Mouse (Mus musculus): ENCODE data around the gene Naa16.

Naa16 gene

GRCm38 (mm10) chr14:79327033-79327432, 63.5 kb downstream of the Naa16 start:
- DNase-seq = peak; percentile 51

- no peak for DNase-seq
Measured at GRCm38 (mm10) chr14:79324112-79324840, 66.3 kb downstream of the Naa16 start.

GRCm38 (mm10) chr14:79321881-79322280, 68.7 kb downstream of the Naa16 start:
- DNase-seq = no peak

GRCm38 (mm10) chr14:79321152-79321551, 69.4 kb downstream of the Naa16 start:
- DNase-seq = peak; percentile 33

GRCm38 (mm10) chr14:79317602-79318001, 73.0 kb downstream of the Naa16 start:
- DNase-seq = no peak

- no peak for DNase-seq
Measured at GRCm38 (mm10) chr14:79315877-79316276, 74.7 kb downstream of the Naa16 start.

GRCm38 (mm10) chr14:79314245-79315010, 76.2 kb downstream of the Naa16 start:
- DNase-seq = no peak

GRCm38 (mm10) chr14:79313439-79314175, 77.0 kb downstream of the Naa16 start:
- no peak for DNase-seq

- no peak for DNase-seq
Measured at GRCm38 (mm10) chr14:79312719-79313118, 77.9 kb downstream of the Naa16 start.

- DNase-seq = no peak
Measured at GRCm38 (mm10) chr14:79311918-79312454, 78.6 kb downstream of the Naa16 start.

GRCm38 (mm10) chr14:79309115-79309514, 81.5 kb downstream of the Naa16 start:
- DNase-seq = no peak

GRCm38 (mm10) chr14:79308364-79308763, 82.2 kb downstream of the Naa16 start:
- no peak for DNase-seq

GRCm38 (mm10) chr14:79307908-79308307, 82.7 kb downstream of the Naa16 start:
- DNase-seq = no peak

GRCm38 (mm10) chr14:79307138-79307537, 83.4 kb downstream of the Naa16 start:
- no peak for DNase-seq

GRCm38 (mm10) chr14:79304873-79305464, 85.6 kb downstream of the Naa16 start:
- no peak for DNase-seq

GRCm38 (mm10) chr14:79303150-79303549, 87.4 kb downstream of the Naa16 start:
- DNase-seq = no peak

GRCm38 (mm10) chr14:79301466-79301875, 89.1 kb downstream of the Naa16 start, which contains the start of gene Rgcc:
Gene Rgcc, minus strand, starts transcription at chr14:79301645.
- peak; percentile 97 for DNase-seq

GRCm38 (mm10) chr14:79300641-79301350, 89.8 kb downstream of the Naa16 start:
- DNase-seq = peak; percentile 54

- peak; percentile 61 for DNase-seq
Measured at GRCm38 (mm10) chr14:79299796-79300195, 90.8 kb downstream of the Naa16 start.

- DNase-seq = no peak
Measured at GRCm38 (mm10) chr14:79299230-79299629, 91.3 kb downstream of the Naa16 start.

- no peak for DNase-seq
Measured at GRCm38 (mm10) chr14:79298314-79298992, 92.1 kb downstream of the Naa16 start.
